ENCODE assay signal across 12 mouse cellular contexts in the genomic region with DNA sequence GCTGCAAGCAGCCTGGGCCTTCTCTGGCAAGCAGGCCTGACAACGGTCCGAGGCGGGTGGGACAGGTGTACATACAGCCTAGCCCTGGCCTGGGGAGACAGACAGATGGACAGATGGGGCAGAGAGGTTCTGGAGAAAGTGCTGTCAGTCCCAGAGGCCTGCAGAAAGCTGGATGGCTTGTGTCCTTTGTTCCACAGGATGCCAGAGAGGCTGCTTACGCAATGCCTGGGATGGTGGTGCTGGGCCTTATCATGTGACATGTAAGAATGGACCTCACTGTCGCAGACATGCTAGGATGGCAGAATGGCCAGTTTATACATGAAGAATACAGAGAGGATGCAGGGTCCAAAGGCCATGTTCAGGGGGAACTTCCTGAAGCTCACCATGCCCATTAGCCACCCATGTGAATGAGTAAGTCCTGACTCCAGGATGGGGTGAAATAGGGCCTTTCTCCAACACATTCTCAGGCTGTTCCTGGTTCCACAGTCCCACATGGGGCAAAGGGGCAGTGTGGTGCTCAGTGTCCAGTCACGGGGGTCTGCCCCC. TPM values are rescaled to one million over a fixed set of nuclear protein-coding genes. Genes with fewer than 3 reads are reported as not detected.
A peak's percentile ranks its signal among the peaks of the same experiment; 100 is the strongest.
DNase-seq lines count a peak whose midpoint lies in the region; ATAC-seq and TF ChIP-seq lines count a peak whose summit lies in the region.
"Had no signal": no experiment of that assay in that cellular context is flagged by ENCODE, and none has a peak within 500 bp of the region (broad histone marks: within the 10 kb centered on the region; RNA-seq: fewer than 3 reads in every experiment).

No protein-coding gene starts in this region.

- 90% methylated on average over 6 of the region's 6 CpGs for WGBS in embryonic facial prominence, embryonic 13.5 days
- 90% methylated on average over 6 of the region's 6 CpGs for WGBS in embryonic facial prominence, embryonic 10.5 days
- 71% methylated on average over 6 of the region's 6 CpGs for WGBS in kidney, adult 2 months
- WGBS in kidney, embryonic 15.5 days: 81% methylated on average over 6 of the region's 6 CpGs
- WGBS in hindbrain, embryonic 16.5 days: 87% methylated on average over 6 of the region's 6 CpGs
- 87% methylated on average over 6 of the region's 6 CpGs for WGBS in midbrain, embryonic 15.5 days

- H3K9ac ChIP-seq in embryonic facial prominence, embryonic 13.5 days: peak overlapping the region; percentile 49
- H3K9ac ChIP-seq in kidney, embryonic 15.5 days: no peak overlapping the region
- peak overlapping the region; percentile 28 for H3K9ac ChIP-seq in hindbrain, embryonic 16.5 days (ENCODE audit: low read depth, low read length)
- peak overlapping the region; percentile 10; the same call in 1 of the 2 replicates for H3K9ac ChIP-seq in midbrain, embryonic 15.5 days
- H3K9ac ChIP-seq: heart, embryonic 15.5 days had no signal

- DNase-seq in embryonic facial prominence, embryonic 10.5 days (ENCODE audit: low spot score): no peak
- peak; percentile 77 for DNase-seq in kidney, adult 2 months
- no peak for DNase-seq in lung, postnatal 25 days (ENCODE audit: low spot score)
- DNase-seq in spleen, adult 12 weeks (ENCODE audit: low spot score): no peak
- DNase-seq: adrenal gland, postnatal 25 days; cerebellum, postnatal 14 days had no signal

- H3K4me2 ChIP-seq in embryonic facial prominence, embryonic 13.5 days: no peak overlapping the region
- H3K4me2 ChIP-seq in kidney, embryonic 15.5 days: no peak overlapping the region
- no peak overlapping the region for H3K4me2 ChIP-seq in hindbrain, embryonic 16.5 days (ENCODE audit: low read length)
- no peak overlapping the region for H3K4me2 ChIP-seq in midbrain, embryonic 15.5 days
- H3K4me2 ChIP-seq: heart, embryonic 15.5 days had no signal

- H3K27ac ChIP-seq in embryonic facial prominence, embryonic 13.5 days: no peak overlapping the region
- H3K27ac ChIP-seq in embryonic facial prominence, embryonic 10.5 days (replicated peaks): no peak overlapping the region; the same call in 1 of the 2 replicates
- H3K27ac ChIP-seq in kidney, adult 2 months (ENCODE audit: insufficient read depth, low read depth, low read length): no peak overlapping the region
- H3K27ac ChIP-seq in kidney, embryonic 15.5 days: no peak overlapping the region
- H3K27ac ChIP-seq in hindbrain, embryonic 16.5 days (ENCODE audit: low read depth, low read length): no peak overlapping the region
- no peak overlapping the region for H3K27ac ChIP-seq in midbrain, embryonic 15.5 days
- H3K27ac ChIP-seq: heart, embryonic 15.5 days had no signal

- no peak for TF ChIP-seq POLR2A in kidney, adult 2 months (IDR thresholded peaks at IDR 0.05; ENCODE audit: low read depth, low read length)

- TF ChIP-seq CTCF in kidney, adult 2 months (conservative IDR thresholded peaks at IDR 0.05; ENCODE audit: insufficient read depth, insufficient read length, low read depth, low read length): no peak

- H3K36me3 ChIP-seq in embryonic facial prominence, embryonic 13.5 days: peaks cover 56% of the 10 kb centered on the region
- peaks cover 16% of the 10 kb centered on the region for H3K36me3 ChIP-seq in embryonic facial prominence, embryonic 10.5 days (replicated peaks)
- no peaks in the 10 kb centered on the region for H3K36me3 ChIP-seq in kidney, adult 2 months (ENCODE audit: control insufficient read depth, insufficient read depth, low read length)
- peaks cover 6% of the 10 kb centered on the region for H3K36me3 ChIP-seq in kidney, embryonic 15.5 days
- no peaks in the 10 kb centered on the region for H3K36me3 ChIP-seq in hindbrain, embryonic 16.5 days (ENCODE audit: control insufficient read depth, insufficient read depth, low read length)
- no peaks in the 10 kb centered on the region for H3K36me3 ChIP-seq in midbrain, embryonic 15.5 days (replicated peaks)

- H3K9me3 ChIP-seq in embryonic facial prominence, embryonic 13.5 days: no peaks in the 10 kb centered on the region
- no peaks in the 10 kb centered on the region for H3K9me3 ChIP-seq in embryonic facial prominence, embryonic 10.5 days
- H3K9me3 ChIP-seq in kidney, embryonic 15.5 days (replicated peaks): no peaks in the 10 kb centered on the region
- H3K9me3 ChIP-seq in hindbrain, embryonic 16.5 days (ENCODE audit: control insufficient read depth, low read length): no peaks in the 10 kb centered on the region
- no peaks in the 10 kb centered on the region for H3K9me3 ChIP-seq in midbrain, embryonic 15.5 days
- H3K9me3 ChIP-seq: heart, embryonic 15.5 days had no signal

- ATAC-seq in embryonic facial prominence, embryonic 13.5 days (ENCODE audit: insufficient number of reproducible peaks, insufficient read depth, low FRiP score, low TSS enrichment, low read depth): no peak
- no peak for ATAC-seq in kidney, embryonic 15.5 days (replicated peaks; ENCODE audit: low FRiP score)
- ATAC-seq in hindbrain, embryonic 16.5 days: no peak
- no peak for ATAC-seq in midbrain, embryonic 15.5 days (replicated peaks)
- ATAC-seq: Patski had no signal

- no peak overlapping the region for H3K4me3 ChIP-seq in embryonic facial prominence, embryonic 13.5 days
- no peak overlapping the region for H3K4me3 ChIP-seq in embryonic facial prominence, embryonic 10.5 days
- no peak overlapping the region for H3K4me3 ChIP-seq in kidney, adult 2 months (ENCODE audit: insufficient read depth, low read depth, low read length)
- no peak overlapping the region for H3K4me3 ChIP-seq in kidney, embryonic 15.5 days (replicated peaks)
- H3K4me3 ChIP-seq in hindbrain, embryonic 16.5 days (ENCODE audit: low read length): no peak overlapping the region
- no peak overlapping the region for H3K4me3 ChIP-seq in midbrain, embryonic 15.5 days
- H3K4me3 ChIP-seq: heart, embryonic 15.5 days had no signal

- no peaks in the 10 kb centered on the region for H3K27me3 ChIP-seq in embryonic facial prominence, embryonic 13.5 days
- no peaks in the 10 kb centered on the region for H3K27me3 ChIP-seq in embryonic facial prominence, embryonic 10.5 days (replicated peaks; ENCODE audit: low read depth, poor library complexity, severe bottlenecking)
- H3K27me3 ChIP-seq in kidney, adult 2 months (replicated peaks; ENCODE audit: control insufficient read depth, insufficient read depth, low read length): no peaks in the 10 kb centered on the region
- H3K27me3 ChIP-seq in kidney, embryonic 15.5 days: no peaks in the 10 kb centered on the region
- no peaks in the 10 kb centered on the region for H3K27me3 ChIP-seq in hindbrain, embryonic 16.5 days (replicated peaks; ENCODE audit: control insufficient read depth, insufficient read depth, low read length)
- H3K27me3 ChIP-seq in midbrain, embryonic 15.5 days (replicated peaks): no peaks in the 10 kb centered on the region
- H3K27me3 ChIP-seq: heart, embryonic 15.5 days; Patski had no signal

- peaks cover 22% of the 10 kb centered on the region for H3K4me1 ChIP-seq in embryonic facial prominence, embryonic 13.5 days
- H3K4me1 ChIP-seq in embryonic facial prominence, embryonic 10.5 days: peaks cover 15% of the 10 kb centered on the region
- H3K4me1 ChIP-seq in kidney, adult 2 months (ENCODE audit: control insufficient read depth, insufficient read depth, low read length): peaks cover 10% of the 10 kb centered on the region
- peaks cover 45% of the 10 kb centered on the region for H3K4me1 ChIP-seq in kidney, embryonic 15.5 days
- H3K4me1 ChIP-seq in hindbrain, embryonic 16.5 days (ENCODE audit: control insufficient read depth, insufficient read depth, low read depth, low read length): peaks cover 9% of the 10 kb centered on the region
- peaks cover 33% of the 10 kb centered on the region for H3K4me1 ChIP-seq in midbrain, embryonic 15.5 days

RNA-seq across cellular contexts. Expression of a gene that starts 4.9 kb away (rescaled TPM):
- polyA plus RNA-seq in embryonic facial prominence, embryonic 13.5 days (2015; fragmentation: Nextera tagmentation; extraction: Ambion mirVana): 14.8 and 17.8 TPM in 2 replicates
- 9.4 and 12.7 TPM in 2 replicates for polyA plus RNA-seq in embryonic facial prominence, embryonic 10.5 days (2016; fragmentation: Nextera tagmentation; extraction: Ambion mirVana)
- 38.6 and 43.5 TPM in 2 replicates for polyA plus RNA-seq in kidney, adult 2 months (2012; rRNA removed)
- 13.4 and 15.5 TPM in 2 replicates for polyA plus RNA-seq in kidney, embryonic 15.5 days (2015; fragmentation: Nextera tagmentation; extraction: Ambion mirVana)
- 10.5 and 11.1 TPM in 2 replicates for polyA plus RNA-seq in hindbrain, embryonic 16.5 days (2015; fragmentation: Nextera tagmentation; extraction: Ambion mirVana)
- 10.7 and 13.9 TPM in 2 replicates for polyA plus RNA-seq in midbrain, embryonic 15.5 days (2015; fragmentation: Nextera tagmentation; extraction: Ambion mirVana)

RNA-seq across cellular contexts. Expression of a gene that starts 51.5 kb away (rescaled TPM):
- polyA plus RNA-seq in embryonic facial prominence, embryonic 13.5 days (2015; fragmentation: Nextera tagmentation; extraction: Ambion mirVana): 0.72 and 0.84 TPM in 2 replicates
- polyA plus RNA-seq in embryonic facial prominence, embryonic 10.5 days (2016; fragmentation: Nextera tagmentation; extraction: Ambion mirVana): 0.29 and 0.35 TPM in 2 replicates
- 0.17 and 0.35 TPM in 2 replicates for polyA plus RNA-seq in kidney, adult 2 months (2012; rRNA removed)
- 0.62 and 0.66 TPM in 2 replicates for polyA plus RNA-seq in kidney, embryonic 15.5 days (2015; fragmentation: Nextera tagmentation; extraction: Ambion mirVana)
- 6.1 and 6.2 TPM in 2 replicates for polyA plus RNA-seq in hindbrain, embryonic 16.5 days (2015; fragmentation: Nextera tagmentation; extraction: Ambion mirVana)
- 6.7 and 7.8 TPM in 2 replicates for polyA plus RNA-seq in midbrain, embryonic 15.5 days (2015; fragmentation: Nextera tagmentation; extraction: Ambion mirVana)
